Mouse (Mus musculus) activated CD4-positive, CD25-positive, alpha-beta regulatory T cell, adult 4 months (primary cell): ENCODE results near the gene Mcpt4. TPM values are rescaled to one million over a fixed set of nuclear protein-coding genes. Genes with fewer than 3 reads are reported as not detected.

Experiments used
- polyA plus RNA-seq, 2 experiments: library from polyadenylated mRNA; unstranded; fragments of 100-300 nt; shearing (Covaris generic); gene quantifications; one replicate each; pipeline ENCODE4 v1.2.1; 2017

The Mcpt4 gene
- polyA plus RNA-seq, 2 experiments from 2014 or later = not detected

Other genes with a start within 250 kb of the Mcpt4 start
- gene Nfatc4, start 239.2 kb downstream of the Mcpt4 start, polyA plus RNA-seq = not detected
- gene Nynrin, start 208.3 kb downstream of the Mcpt4 start, polyA plus RNA-seq = under 1 TPM in 1 of 2 experiments, not detected in 1; 0.08 TPM
- gene Cbln3, start 177.9 kb downstream of the Mcpt4 start, polyA plus RNA-seq = under 1 TPM in 1 of 2 experiments, not detected in 1; 0.24 TPM
- gene Khnyn, start 177.4 kb downstream of the Mcpt4 start, polyA plus RNA-seq = 10 to 100 TPM in 1 of 2 experiments, 1 to 10 TPM in 1; 9.9 to 11.6 TPM
- 10 to 100 TPM; 66.2 to 86.2 TPM for gene Sdr39u1, start 162.0 kb downstream of the Mcpt4 start, polyA plus RNA-seq
- not detected for gene Cma1, start 117.6 kb downstream of the Mcpt4 start, polyA plus RNA-seq
- not detected for gene Cma2, start 111.3 kb downstream of the Mcpt4 start, polyA plus RNA-seq
- gene Mcpt1, start 44.3 kb downstream of the Mcpt4 start, polyA plus RNA-seq = not detected
- not detected for gene Mcpt9, start 31.8 kb downstream of the Mcpt4 start, polyA plus RNA-seq
- gene Mcpt2, start 20.3 kb downstream of the Mcpt4 start, polyA plus RNA-seq = not detected
- gene Mcpt8, start 23.0 kb upstream of the Mcpt4 start, polyA plus RNA-seq = not detected
- not detected for gene Ctsg, start 40.3 kb upstream of the Mcpt4 start, polyA plus RNA-seq
- not detected for gene Gzme, start 58.3 kb upstream of the Mcpt4 start, polyA plus RNA-seq
- gene Gzmd, start 70.3 kb upstream of the Mcpt4 start, polyA plus RNA-seq = not detected
- not detected for gene Gzmg, start 97.3 kb upstream of the Mcpt4 start, polyA plus RNA-seq
- not detected for gene Gzmn, start 112.3 kb upstream of the Mcpt4 start, polyA plus RNA-seq
- gene Gzmf, start 149.1 kb upstream of the Mcpt4 start, polyA plus RNA-seq = under 1 TPM in 1 of 2 experiments, not detected in 1; 0.96 TPM
- gene Gzmc, start 172.3 kb upstream of the Mcpt4 start, polyA plus RNA-seq = 10 to 100 TPM in 1 of 2 experiments, 1 to 10 TPM in 1; 6.0 to 10.5 TPM
- 100 to 1,000 TPM; 142 to 148 TPM for gene Gzmb, start 199.9 kb upstream of the Mcpt4 start, polyA plus RNA-seq